Mouse (Mus musculus) neural tube, embryonic 13.5 days (tissue): Measurements from ENCODE around the gene App. TPM values are rescaled to one million over a fixed set of nuclear protein-coding genes. Genes with fewer than 3 reads are reported as not detected.

Experiments
- ATAC-seq: fragments of 200-750 bp; cut with Nextera tagmentation; 2 replicates; pipeline ENCODE4 v1.8.0; 2017; ENCODE audit warnings: low read depth, mild to moderate bottlenecking, moderate TSS enrichment, moderate library complexity
- H3K27ac ChIP-seq: fragments of 300-500 bp; sonication (generic); replicated peaks from 2 replicates; pipeline ENCODE4 v1.5.1; 2015; ENCODE audit warnings: moderate library complexity, mild to moderate bottlenecking, inconsistent platforms
- H3K27me3 ChIP-seq: fragments of 300-500 bp; sonication (generic); 2 replicates; pipeline ENCODE4 v1.6.1; 2015; ENCODE audit warnings: mild to moderate bottlenecking, inconsistent platforms
- H3K36me3 ChIP-seq: fragments of 300-500 bp; sonication (generic); 2 replicates; pipeline ENCODE4 v1.6.1; 2015; ENCODE audit warnings: mild to moderate bottlenecking, inconsistent platforms
- H3K4me1 ChIP-seq: fragments of 300-500 bp; sonication (generic); replicated peaks from 2 replicates; pipeline ENCODE4 v1.6.1; 2015; ENCODE audit warnings: inconsistent platforms
- H3K4me2 ChIP-seq: fragments of 300-500 bp; sonication (generic); 2 replicates; pipeline ENCODE4 v1.6.1; 2015; ENCODE audit warnings: inconsistent platforms, mild to moderate bottlenecking, moderate library complexity
- H3K4me3 ChIP-seq: fragments of 300-500 bp; sonication (generic); 2 replicates; pipeline ENCODE4 v1.5.1; 2015; ENCODE audit warnings: mild to moderate bottlenecking, inconsistent platforms
- H3K9ac ChIP-seq: fragments of 300-500 bp; sonication (generic); 2 replicates; pipeline ENCODE4 v1.6.1; 2015; ENCODE audit warnings: moderate library complexity, mild to moderate bottlenecking, inconsistent platforms
- H3K9me3 ChIP-seq: fragments of 300-500 bp; sonication (generic); 2 replicates; pipeline ENCODE4 v1.6.1; 2016; ENCODE audit warnings: inconsistent platforms
- WGBS: fragments of 180-500 bp; shearing (Covaris S2); methylation state at CpG from one replicate; pipeline ENCODE4 v1.1.7; 2015; 5-methylcytosine and 5-hydroxymethylcytosine counted together
- polyA plus RNA-seq: library from polyadenylated mRNA; unstranded; fragments of >200 nt; fragmentation: Nextera tagmentation; extraction: Ambion mirVana; gene quantifications from 2 replicates; pipeline ENCODE4 v1.2.1, GENCODE M21; 2015

App gene
- polyA plus RNA-seq, 1 experiment from 2014 or later: 388 TPM

DNA sequence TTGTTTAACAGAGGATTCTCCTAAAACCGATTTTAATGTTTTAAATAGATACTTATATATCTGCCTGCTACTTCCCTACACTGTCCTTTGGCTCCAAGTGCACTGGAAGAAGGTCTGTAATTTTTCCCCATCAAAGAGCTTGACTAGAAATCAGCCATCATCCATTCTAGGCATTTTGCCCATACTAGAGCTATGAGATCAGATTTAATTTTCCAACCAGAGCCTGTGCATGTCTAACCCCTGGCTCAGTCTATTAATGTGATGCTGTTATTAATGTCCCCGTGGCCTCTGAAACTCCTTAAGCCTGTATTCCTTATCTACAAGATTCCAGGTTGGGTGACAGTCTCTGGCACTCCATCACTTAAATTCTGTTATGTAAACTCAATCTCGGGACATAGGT is 190.1 kb downstream of the App start:
- ATAC-seq: no peak
- 92% methylated on average over 3 of the region's 3 CpGs for WGBS
- no peak overlapping the region for H3K27ac ChIP-seq
- H3K4me2 ChIP-seq: no peak overlapping the region
- no peak overlapping the region for H3K4me3 ChIP-seq
- H3K9ac ChIP-seq: no peak overlapping the region
- peaks cover 15% of the 10 kb centered on the region; the same call in 1 of the 2 replicates for H3K36me3 ChIP-seq
- H3K9me3 ChIP-seq: no peaks in the 10 kb centered on the region
- peaks cover 5% of the 10 kb centered on the region for H3K4me1 ChIP-seq
- H3K27me3 ChIP-seq: no peaks in the 10 kb centered on the region

DNA sequence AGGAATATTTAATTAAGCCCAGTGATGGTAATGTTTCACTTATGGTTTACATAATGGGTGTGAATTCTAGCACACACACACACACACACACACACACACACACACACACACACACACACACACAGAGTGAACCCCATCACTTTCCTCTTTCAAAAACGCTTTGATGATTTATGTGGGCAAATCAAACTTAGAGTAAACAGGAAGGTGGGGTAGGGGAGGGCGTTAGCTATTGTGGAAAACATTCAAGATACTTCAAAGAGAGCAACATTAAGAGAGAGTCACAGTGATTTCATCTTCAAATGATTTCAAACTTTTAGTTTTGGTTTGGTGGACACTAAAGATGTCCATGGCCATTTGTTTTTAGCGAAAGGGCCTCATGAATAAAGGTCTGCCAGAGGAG is 191.0 kb downstream of the App start:
- ATAC-seq: no peak
- H3K27me3 ChIP-seq: no peaks in the 10 kb centered on the region
- H3K4me2 ChIP-seq: no peak overlapping the region
- H3K9ac ChIP-seq: no peak overlapping the region
- H3K4me3 ChIP-seq: no peak overlapping the region
- 86% methylated on average over 3 of the region's 3 CpGs for WGBS
- no peak overlapping the region for H3K27ac ChIP-seq
- H3K36me3 ChIP-seq: peaks cover 13% of the 10 kb centered on the region
- H3K9me3 ChIP-seq: no peaks in the 10 kb centered on the region
- H3K4me1 ChIP-seq: no peaks in the 10 kb centered on the region

DNA sequence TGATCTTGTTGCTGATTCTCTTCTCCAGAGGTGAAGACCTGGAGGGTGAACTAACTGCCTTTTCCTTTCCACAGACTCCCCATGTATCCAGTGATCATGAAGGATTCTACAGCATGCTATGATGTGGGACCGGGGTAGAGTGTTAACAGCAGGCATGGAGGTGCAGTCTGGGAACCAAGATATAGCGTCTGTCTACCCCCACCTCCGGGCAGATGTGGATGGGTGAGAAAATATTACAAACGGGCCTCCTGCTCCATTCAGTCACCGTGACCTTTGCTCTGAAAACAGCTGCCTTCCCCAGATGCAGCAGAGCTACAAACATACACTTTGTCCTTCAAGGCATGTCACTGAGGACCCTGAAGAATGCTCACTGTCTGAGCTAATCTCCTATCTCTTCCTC is 195.0 kb downstream of the App start:
- H3K9me3 ChIP-seq: no peaks in the 10 kb centered on the region
- H3K36me3 ChIP-seq: peaks cover 40% of the 10 kb centered on the region
- H3K4me2 ChIP-seq: no peak overlapping the region
- no peak overlapping the region for H3K4me3 ChIP-seq
- H3K9ac ChIP-seq: no peak overlapping the region
- H3K27ac ChIP-seq: no peak overlapping the region
- ATAC-seq: no peak
- WGBS: 72% methylated on average over 5 of the region's 5 CpGs
- no peaks in the 10 kb centered on the region for H3K27me3 ChIP-seq
- H3K4me1 ChIP-seq: no peaks in the 10 kb centered on the region

DNA sequence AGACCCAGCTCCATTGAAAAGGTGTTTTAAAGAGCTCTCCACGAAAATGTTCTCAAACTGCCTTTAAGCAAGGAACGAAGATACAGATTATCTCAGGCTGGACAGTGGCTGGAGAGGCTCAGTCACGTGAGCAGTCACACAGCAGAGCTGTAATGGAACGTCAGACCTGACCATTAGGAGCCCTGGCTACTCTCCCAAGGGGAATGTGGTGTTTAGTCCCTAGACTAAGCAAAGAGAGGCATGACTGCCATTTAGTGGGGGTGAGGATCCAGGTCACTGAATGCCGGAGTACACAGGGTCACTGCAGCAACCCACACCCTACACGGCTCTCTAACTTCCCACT is 199.4 kb downstream of the App start:
- Histone ChIP-seq H3K4me1 (peaks cover 17% of the 10 kb centered on the region), H3K27me3 (no peaks in the 10 kb centered on the region), H3K36me3 (peaks cover 77% of the 10 kb centered on the region), H3K27ac (0 out of 2 replicates have a peak overlapping the region, but pooled peaks have one; percentile 28), H3K9me3 (no peaks in the 10 kb centered on the region), H3K9ac (no peak overlapping the region), H3K4me2 (no peak overlapping the region), H3K4me3 (no peak overlapping the region)
- 89% methylated on average over 6 of the region's 6 CpGs for WGBS
- no peak for ATAC-seq

DNA sequence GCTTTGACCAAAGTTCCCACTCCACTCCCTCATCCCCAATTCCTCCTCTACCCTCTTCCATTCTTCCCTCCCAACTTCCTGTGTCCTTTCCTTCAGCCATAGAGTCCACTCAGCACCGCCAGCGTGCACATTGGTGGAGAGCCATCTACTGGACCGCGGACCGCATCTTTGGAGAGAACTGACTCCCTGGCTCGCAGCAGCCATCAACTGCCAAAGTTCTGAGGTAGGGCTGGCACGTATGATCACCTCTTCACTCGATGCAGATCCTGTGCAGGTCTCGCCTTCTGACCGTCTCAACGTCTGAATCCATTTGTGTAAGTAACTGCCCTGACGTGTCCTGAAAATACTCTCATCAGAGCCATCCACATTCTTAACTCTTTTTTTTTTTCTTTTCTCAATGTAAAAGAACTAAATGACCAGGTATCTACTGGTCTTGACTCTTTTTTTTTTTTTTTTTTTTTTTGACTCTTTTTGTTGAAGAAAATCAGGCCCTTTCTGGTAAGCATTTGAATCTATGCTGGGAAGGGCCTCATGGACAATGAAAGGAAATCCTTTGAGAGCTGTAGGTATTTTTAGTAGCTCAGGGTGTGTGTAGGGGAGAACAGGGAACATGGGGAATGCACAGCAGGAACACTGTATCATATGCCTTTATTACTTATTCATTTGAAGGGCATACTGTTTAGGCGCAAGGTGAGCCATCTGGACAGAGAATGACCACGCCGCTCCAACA is 200.0 kb downstream of the App start:
- 92% methylated on average over 15 of the region's 15 CpGs for WGBS
- no peak overlapping the region for H3K9ac ChIP-seq
- H3K4me3 ChIP-seq: no peak overlapping the region
- H3K36me3 ChIP-seq: peaks cover 82% of the 10 kb centered on the region
- H3K27ac ChIP-seq: 0 out of 2 replicates have a peak overlapping the region, but pooled peaks have one; percentile 28
- no peak overlapping the region for H3K4me2 ChIP-seq
- H3K27me3 ChIP-seq: no peaks in the 10 kb centered on the region
- no peak for ATAC-seq
- peaks cover 17% of the 10 kb centered on the region for H3K4me1 ChIP-seq
- no peaks in the 10 kb centered on the region for H3K9me3 ChIP-seq

DNA sequence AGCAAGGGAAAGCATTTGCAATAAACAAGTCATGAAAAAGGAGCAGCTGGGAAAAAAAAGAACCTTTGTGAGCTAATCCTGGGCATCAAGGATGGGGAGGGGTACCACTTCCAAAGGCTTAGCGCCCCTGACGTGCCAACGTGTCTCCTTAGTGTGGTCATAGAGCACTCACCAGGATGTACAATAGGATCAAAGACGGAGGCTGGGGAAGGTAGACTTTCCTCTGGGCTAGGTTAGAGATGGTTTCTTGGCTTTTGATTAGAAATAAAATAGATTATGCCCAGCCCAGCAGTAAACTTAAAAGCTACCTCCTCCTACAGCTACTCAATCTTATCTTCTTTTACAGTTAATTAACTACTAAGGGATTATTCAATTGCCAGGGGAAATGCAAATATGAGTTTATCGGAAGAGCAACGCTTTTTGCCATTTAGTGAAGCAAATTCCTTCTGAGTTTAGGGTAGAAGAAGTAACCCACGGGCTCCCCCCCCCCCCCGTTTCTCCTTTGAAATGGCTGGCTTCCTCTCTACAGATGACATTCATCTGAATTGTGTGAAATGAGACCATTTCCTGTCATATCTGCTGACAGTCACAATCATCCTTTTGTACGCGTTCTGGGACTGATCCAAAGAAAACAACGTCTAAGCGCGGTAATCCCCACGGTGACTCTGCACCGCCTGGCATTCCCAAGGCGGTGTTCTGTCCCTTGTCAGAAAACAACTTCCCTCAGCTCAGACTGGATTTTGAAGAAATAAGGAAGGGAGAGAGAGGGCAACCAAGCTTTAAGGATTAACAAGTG is 201.8 kb downstream of the App start:
- ATAC-seq: 0 out of 2 replicates have a peak, but pooled peaks have one; percentile 24
- peaks cover 76% of the 10 kb centered on the region for H3K36me3 ChIP-seq

DNA sequence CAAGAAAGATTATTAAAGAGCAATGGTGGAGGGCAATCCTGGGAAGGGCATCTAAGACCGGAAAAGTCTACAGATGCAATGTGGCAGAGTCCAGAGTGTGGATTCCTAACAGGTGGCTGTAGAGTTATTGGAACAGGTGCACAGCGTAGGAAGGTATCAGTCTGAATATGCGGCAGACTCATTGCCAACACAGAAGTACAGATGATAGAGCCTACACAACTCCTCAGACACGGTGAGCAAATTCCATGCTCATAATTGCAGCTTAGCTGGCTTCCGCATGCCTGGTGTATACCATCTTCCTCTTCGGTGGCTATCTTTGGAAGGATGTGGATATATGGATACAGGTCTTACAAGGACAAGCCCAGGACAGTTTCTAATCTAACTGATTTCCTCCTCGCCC is 204.5 kb downstream of the App start:
- 95% methylated on average over 7 of the region's 7 CpGs for WGBS
- H3K36me3 ChIP-seq: peaks cover 74% of the 10 kb centered on the region
- no peak overlapping the region for H3K4me3 ChIP-seq
- no peak overlapping the region for H3K9ac ChIP-seq
- no peak overlapping the region for H3K4me2 ChIP-seq
- H3K9me3 ChIP-seq: no peaks in the 10 kb centered on the region
- H3K4me1 ChIP-seq: peaks cover 17% of the 10 kb centered on the region
- no peak overlapping the region for H3K27ac ChIP-seq
- no peaks in the 10 kb centered on the region for H3K27me3 ChIP-seq
- no peak for ATAC-seq

More for the DNA sequence above, 201.8 kb downstream of the App start:
- no peaks in the 10 kb centered on the region for H3K9me3 ChIP-seq
- 62% methylated on average over 16 of the region's 16 CpGs for WGBS
- H3K4me3 ChIP-seq: no peak overlapping the region
- H3K4me2 ChIP-seq: no peak overlapping the region
- no peak overlapping the region for H3K9ac ChIP-seq
- peak overlapping the region; percentile 38; the same call in 1 of the 2 replicates for H3K27ac ChIP-seq
- H3K4me1 ChIP-seq: peaks cover 17% of the 10 kb centered on the region
- H3K27me3 ChIP-seq: no peaks in the 10 kb centered on the region

DNA sequence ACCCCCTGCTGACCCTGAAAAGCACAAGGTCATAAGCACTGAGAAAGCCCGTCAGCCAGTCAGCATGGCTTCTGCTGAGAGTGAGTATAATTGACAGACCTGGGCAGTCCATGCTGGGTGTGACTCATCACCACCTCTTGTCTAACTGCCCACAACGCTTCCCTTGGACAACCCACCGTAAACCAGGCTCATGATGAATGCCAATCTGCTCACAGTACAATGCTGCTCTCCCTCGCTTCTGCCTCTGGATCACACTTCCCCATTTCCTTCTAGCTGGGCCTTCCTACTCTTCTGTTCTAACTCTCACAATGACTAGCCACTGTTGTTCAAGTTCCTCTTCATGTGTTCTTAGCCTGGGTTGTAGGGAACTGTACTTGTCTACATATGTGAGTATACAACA is 206.6 kb downstream of the App start:
- peaks cover 67% of the 10 kb centered on the region for H3K36me3 ChIP-seq
- 54% methylated on average over 4 of the region's 4 CpGs for WGBS
- peak overlapping the region; percentile 59 for H3K27ac ChIP-seq
- H3K4me3 ChIP-seq: no peak overlapping the region
- no peak overlapping the region for H3K9ac ChIP-seq
- ATAC-seq: no peak
- no peak overlapping the region for H3K4me2 ChIP-seq
- H3K4me1 ChIP-seq: peaks cover 16% of the 10 kb centered on the region
- no peaks in the 10 kb centered on the region for H3K9me3 ChIP-seq
- no peaks in the 10 kb centered on the region for H3K27me3 ChIP-seq

DNA sequence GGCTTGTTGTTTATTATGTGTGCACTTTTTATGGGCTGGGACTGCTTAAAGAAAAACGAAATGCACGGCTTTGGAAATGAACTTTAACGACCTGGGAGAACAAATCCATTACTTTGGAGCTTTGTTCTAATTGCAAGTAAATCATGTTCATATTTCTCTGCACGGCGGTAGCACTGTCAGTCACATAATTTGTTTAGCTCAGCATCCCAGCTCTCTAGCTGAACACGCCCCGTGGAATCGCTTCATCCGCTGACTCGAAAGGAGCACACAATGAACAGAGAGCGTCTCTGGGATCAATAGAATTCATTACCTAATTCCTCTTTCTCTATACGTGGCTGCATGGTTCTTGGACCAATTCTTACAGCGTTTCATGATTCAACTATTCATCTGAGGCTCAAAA is 207.5 kb downstream of the App start:
- H3K4me3 ChIP-seq: no peak overlapping the region
- WGBS: 45% methylated on average over 13 of the region's 13 CpGs
- peak; percentile 51; the same call in 1 of the 2 replicates for ATAC-seq
- no peak overlapping the region for H3K9ac ChIP-seq
- no peaks in the 10 kb centered on the region for H3K9me3 ChIP-seq
- no peak overlapping the region for H3K4me2 ChIP-seq
- peaks cover 71% of the 10 kb centered on the region for H3K36me3 ChIP-seq
- H3K27me3 ChIP-seq: no peaks in the 10 kb centered on the region
- H3K27ac ChIP-seq: peak overlapping the region; percentile 59
- peaks cover 8% of the 10 kb centered on the region for H3K4me1 ChIP-seq

DNA sequence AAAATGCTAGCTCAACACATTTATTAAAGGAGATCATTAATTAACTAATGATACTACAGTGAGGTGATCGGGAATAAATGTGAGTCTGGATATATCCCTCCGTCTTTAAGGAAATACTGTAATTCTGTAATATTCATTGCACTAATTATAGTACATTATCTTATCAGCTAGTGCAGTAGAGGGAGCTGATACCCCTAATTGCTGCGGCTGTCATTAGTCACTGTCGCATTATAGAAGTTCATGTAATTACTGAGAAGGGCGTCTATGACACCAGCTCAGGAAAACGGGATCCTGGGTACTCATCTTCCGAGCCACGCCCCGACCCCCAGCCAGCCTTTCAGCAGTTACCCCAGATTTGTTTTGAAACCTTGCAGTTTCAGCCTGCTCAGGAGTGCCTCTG is 209.6 kb downstream of the App start:
- Histone ChIP-seq H3K27ac (no peak overlapping the region), H3K4me3 (no peak overlapping the region), H3K4me2 (no peak overlapping the region), H3K9me3 (no peaks in the 10 kb centered on the region), H3K9ac (no peak overlapping the region), H3K27me3 (no peaks in the 10 kb centered on the region), H3K36me3 (peaks cover 74% of the 10 kb centered on the region), H3K4me1 (peaks cover 8% of the 10 kb centered on the region)
- peak; percentile 47 for ATAC-seq
- 73% methylated on average over 9 of the region's 9 CpGs for WGBS

DNA sequence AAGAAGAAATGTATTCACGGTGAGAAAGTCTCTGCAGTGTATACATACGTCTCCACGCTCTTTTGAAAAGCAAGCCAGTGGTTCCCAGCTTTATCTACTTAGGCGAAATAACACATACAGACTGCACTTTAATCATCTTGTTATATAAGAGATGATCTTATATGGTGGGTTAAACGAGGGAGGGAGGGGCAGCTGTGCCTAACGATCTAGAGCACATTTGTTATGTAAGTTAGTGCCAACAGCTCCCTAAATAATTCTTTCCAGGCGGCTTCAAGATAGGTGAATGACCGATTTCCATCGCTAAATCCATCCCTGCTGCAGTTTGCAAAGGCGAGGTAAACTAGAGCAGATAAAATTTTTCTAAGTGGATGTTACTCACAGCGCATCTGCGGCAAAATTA is 210.0 kb downstream of the App start:
- 66% methylated on average over 12 of the region's 12 CpGs for WGBS
- Histone ChIP-seq H3K9ac (no peak overlapping the region), H3K36me3 (peaks cover 70% of the 10 kb centered on the region), H3K27ac (no peak overlapping the region), H3K4me3 (no peak overlapping the region), H3K27me3 (no peaks in the 10 kb centered on the region), H3K4me2 (no peak overlapping the region), H3K4me1 (peaks cover 8% of the 10 kb centered on the region), H3K9me3 (no peaks in the 10 kb centered on the region)
- no peak for ATAC-seq

DNA sequence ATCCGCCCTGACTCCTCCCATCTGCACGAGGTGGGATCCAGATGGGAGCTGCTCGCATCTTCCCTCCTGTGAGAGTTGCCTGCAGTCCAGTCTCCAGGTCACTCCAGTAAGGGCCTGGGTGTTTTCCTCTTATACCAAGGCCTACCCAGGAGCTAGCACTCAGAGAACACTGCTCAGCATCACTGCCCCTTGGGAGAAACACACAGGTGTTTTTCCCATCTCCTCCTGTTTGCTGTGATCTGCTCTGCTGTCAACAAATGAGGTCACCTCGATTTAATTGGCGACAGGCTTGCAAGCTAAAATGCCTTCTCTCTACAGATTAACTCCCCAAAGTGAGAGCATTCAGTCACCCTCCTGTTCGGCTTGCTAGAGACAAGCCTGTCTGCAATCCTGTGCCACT is 216.3 kb downstream of the App start:
- Histone ChIP-seq H3K4me2 (no peak overlapping the region), H3K9ac (no peak overlapping the region), H3K4me1 (peaks cover 10% of the 10 kb centered on the region), H3K4me3 (no peak overlapping the region), H3K36me3 (peaks cover 69% of the 10 kb centered on the region), H3K27ac (no peak overlapping the region), H3K27me3 (no peaks in the 10 kb centered on the region), H3K9me3 (no peaks in the 10 kb centered on the region)
- no peak for ATAC-seq
- WGBS: 70% methylated on average over 6 of the region's 6 CpGs
